Mouse (Mus musculus): ENCODE data around the gene Ankrd40. TPM values are rescaled to one million over a fixed set of nuclear protein-coding genes. Genes with fewer than 3 reads are reported as not detected.

Gene Ankrd40
- polyA plus RNA-seq, 1 experiment from 2014 or later, result 20.6 TPM

- WGBS, result 88% methylated on average over 3 of the region's 3 CpGs
- no peaks in the 10 kb centered on the region for H3K9me3 ChIP-seq (ENCODE audit: control insufficient read depth, low read length)
- peaks cover 7% of the 10 kb centered on the region for H3K36me3 ChIP-seq (ENCODE audit: control insufficient read depth, insufficient read depth, low read length)
- no peak overlapping the region for H3K27ac ChIP-seq (ENCODE audit: low read depth, low read length)
- H3K27me3 ChIP-seq (ENCODE audit: control insufficient read depth, insufficient read depth, low read length), result no peaks in the 10 kb centered on the region
- no peak overlapping the region for H3K4me2 ChIP-seq (replicated peaks; ENCODE audit: low read depth, low read length)
- peaks cover 9% of the 10 kb centered on the region for H3K4me1 ChIP-seq (ENCODE audit: control insufficient read depth, insufficient read depth, low read length)
- H3K9ac ChIP-seq (ENCODE audit: low read depth, low read length), result no peak overlapping the region
- ATAC-seq (ENCODE audit: low FRiP score, low TSS enrichment), result no peak
- H3K4me3 ChIP-seq (ENCODE audit: low read length), result no peak overlapping the region
These were observed 2.4 kb downstream of the Ankrd40 start for GRCm38 (mm10) chr11:94330211-94330610.

GRCm38 (mm10) chr11:94332726-94333125 lies 4.9 kb downstream of the Ankrd40 start:
- H3K4me2 ChIP-seq (replicated peaks; ENCODE audit: low read depth, low read length), result no peak overlapping the region
- no peaks in the 10 kb centered on the region for H3K27me3 ChIP-seq (ENCODE audit: control insufficient read depth, insufficient read depth, low read length)
- H3K9me3 ChIP-seq (ENCODE audit: control insufficient read depth, low read length), result no peaks in the 10 kb centered on the region
- peaks cover 17% of the 10 kb centered on the region for H3K36me3 ChIP-seq (ENCODE audit: control insufficient read depth, insufficient read depth, low read length)
- H3K4me3 ChIP-seq (ENCODE audit: low read length), result no peak overlapping the region
- H3K27ac ChIP-seq (ENCODE audit: low read depth, low read length), result no peak overlapping the region
- no peak overlapping the region for H3K9ac ChIP-seq (ENCODE audit: low read depth, low read length)
- 88% methylated on average over 6 of the region's 6 CpGs for WGBS
- no peak for ATAC-seq (ENCODE audit: low FRiP score, low TSS enrichment)
- peaks cover 3% of the 10 kb centered on the region; the same call in 1 of the 2 replicates for H3K4me1 ChIP-seq (ENCODE audit: control insufficient read depth, insufficient read depth, low read length)

- Histone ChIP-seq H3K9me3 (ENCODE audit: control insufficient read depth, low read length) (no peaks in the 10 kb centered on the region), H3K27me3 (ENCODE audit: control insufficient read depth, insufficient read depth, low read length) (no peaks in the 10 kb centered on the region), H3K4me2 (replicated peaks; ENCODE audit: low read depth, low read length) (no peak overlapping the region), H3K4me3 (ENCODE audit: low read length) (no peak overlapping the region), H3K36me3 (ENCODE audit: control insufficient read depth, insufficient read depth, low read length) (peaks cover 34% of the 10 kb centered on the region), H3K27ac (ENCODE audit: low read depth, low read length) (no peak overlapping the region), H3K4me1 (ENCODE audit: control insufficient read depth, insufficient read depth, low read length) (no peaks in the 10 kb centered on the region; the same call in 1 of the 2 replicates), H3K9ac (ENCODE audit: low read depth, low read length) (no peak overlapping the region)
- ATAC-seq (ENCODE audit: low FRiP score, low TSS enrichment), result no peak
- WGBS, result 96% methylated on average over 8 of the region's 8 CpGs
These were observed 6.7 kb downstream of the Ankrd40 start for GRCm38 (mm10) chr11:94334386-94334968.

- H3K4me1 ChIP-seq (ENCODE audit: control insufficient read depth, insufficient read depth, low read length), result no peaks in the 10 kb centered on the region
These were observed 8.8 kb downstream of the Ankrd40 start for GRCm38 (mm10) chr11:94336551-94336950.

GRCm38 (mm10) chr11:94338347-94338746 lies 10.5 kb downstream of the Ankrd40 start:
- ATAC-seq (ENCODE audit: low FRiP score, low TSS enrichment), result no peak
- no peak overlapping the region for H3K9ac ChIP-seq (ENCODE audit: low read depth, low read length)
- H3K4me2 ChIP-seq (replicated peaks; ENCODE audit: low read depth, low read length), result no peak overlapping the region
- 91% methylated on average over 2 of the region's 2 CpGs for WGBS
- H3K9me3 ChIP-seq (ENCODE audit: control insufficient read depth, low read length), result no peaks in the 10 kb centered on the region
- no peak overlapping the region for H3K27ac ChIP-seq (ENCODE audit: low read depth, low read length)
- no peaks in the 10 kb centered on the region for H3K27me3 ChIP-seq (ENCODE audit: control insufficient read depth, insufficient read depth, low read length)
- no peak overlapping the region for H3K4me3 ChIP-seq (ENCODE audit: low read length)
- H3K36me3 ChIP-seq (ENCODE audit: control insufficient read depth, insufficient read depth, low read length), result peaks cover 40% of the 10 kb centered on the region
- peaks cover 12% of the 10 kb centered on the region for H3K4me1 ChIP-seq (ENCODE audit: control insufficient read depth, insufficient read depth, low read length)

More at GRCm38 (mm10) chr11:94336551-94336950, 8.8 kb downstream of the Ankrd40 start:
- ATAC-seq (ENCODE audit: low FRiP score, low TSS enrichment), result no peak
- H3K9me3 ChIP-seq (ENCODE audit: control insufficient read depth, low read length), result no peaks in the 10 kb centered on the region
- no peak overlapping the region for H3K9ac ChIP-seq (ENCODE audit: low read depth, low read length)
- peaks cover 40% of the 10 kb centered on the region for H3K36me3 ChIP-seq (ENCODE audit: control insufficient read depth, insufficient read depth, low read length)
- no peak overlapping the region for H3K4me3 ChIP-seq (ENCODE audit: low read length)
- H3K27ac ChIP-seq (ENCODE audit: low read depth, low read length), result no peak overlapping the region
- no peak overlapping the region for H3K4me2 ChIP-seq (replicated peaks; ENCODE audit: low read depth, low read length)
- H3K27me3 ChIP-seq (ENCODE audit: control insufficient read depth, insufficient read depth, low read length), result no peaks in the 10 kb centered on the region

GRCm38 (mm10) chr11:94339732-94340585 lies 12.2 kb downstream of the Ankrd40 start:
- Histone ChIP-seq H3K27me3 (ENCODE audit: control insufficient read depth, insufficient read depth, low read length) (no peaks in the 10 kb centered on the region), H3K9ac (ENCODE audit: low read depth, low read length) (no peak overlapping the region), H3K9me3 (ENCODE audit: control insufficient read depth, low read length) (no peaks in the 10 kb centered on the region), H3K4me3 (ENCODE audit: low read length) (no peak overlapping the region), H3K4me1 (ENCODE audit: control insufficient read depth, insufficient read depth, low read length) (peaks cover 20% of the 10 kb centered on the region), H3K36me3 (ENCODE audit: control insufficient read depth, insufficient read depth, low read length) (peaks cover 32% of the 10 kb centered on the region), H3K4me2 (replicated peaks; ENCODE audit: low read depth, low read length) (no peak overlapping the region), H3K27ac (ENCODE audit: low read depth, low read length) (no peak overlapping the region)
- WGBS, result 59% methylated on average over 18 of the region's 18 CpGs
- 0 out of 2 replicates have a peak, but pooled peaks have one; percentile 59 for ATAC-seq (ENCODE audit: low FRiP score, low TSS enrichment)

GRCm38 (mm10) chr11:94340948-94341933 lies 13.4 kb downstream of the Ankrd40 start:
- H3K4me1 ChIP-seq (ENCODE audit: control insufficient read depth, insufficient read depth, low read length), result peaks cover 20% of the 10 kb centered on the region
- no peaks in the 10 kb centered on the region for H3K9me3 ChIP-seq (ENCODE audit: control insufficient read depth, low read length)
- no peak overlapping the region for H3K4me2 ChIP-seq (replicated peaks; ENCODE audit: low read depth, low read length)
- H3K4me3 ChIP-seq (ENCODE audit: low read length), result no peak overlapping the region
- 63% methylated on average over 10 of the region's 10 CpGs for WGBS
- no peak overlapping the region for H3K27ac ChIP-seq (ENCODE audit: low read depth, low read length)
- ATAC-seq (ENCODE audit: low FRiP score, low TSS enrichment), result no peak
- H3K27me3 ChIP-seq (ENCODE audit: control insufficient read depth, insufficient read depth, low read length), result no peaks in the 10 kb centered on the region
- no peak overlapping the region for H3K9ac ChIP-seq (ENCODE audit: low read depth, low read length)
- peaks cover 28% of the 10 kb centered on the region for H3K36me3 ChIP-seq (ENCODE audit: control insufficient read depth, insufficient read depth, low read length)

- H3K9me3 ChIP-seq (ENCODE audit: control insufficient read depth, low read length), result no peaks in the 10 kb centered on the region
- H3K9ac ChIP-seq (ENCODE audit: low read depth, low read length), result no peak overlapping the region
- H3K4me1 ChIP-seq (ENCODE audit: control insufficient read depth, insufficient read depth, low read length), result peaks cover 29% of the 10 kb centered on the region
These were observed 14.5 kb downstream of the Ankrd40 start for GRCm38 (mm10) chr11:94342114-94342905.

More at GRCm38 (mm10) chr11:94342114-94342905, 14.5 kb downstream of the Ankrd40 start:
- Histone ChIP-seq H3K27me3 (ENCODE audit: control insufficient read depth, insufficient read depth, low read length) (no peaks in the 10 kb centered on the region), H3K4me3 (ENCODE audit: low read length) (no peak overlapping the region), H3K27ac (ENCODE audit: low read depth, low read length) (no peak overlapping the region), H3K36me3 (ENCODE audit: control insufficient read depth, insufficient read depth, low read length) (peaks cover 22% of the 10 kb centered on the region), H3K4me2 (replicated peaks; ENCODE audit: low read depth, low read length) (0 out of 2 replicates have a peak overlapping the region, but pooled peaks have one; percentile 2)
- 21% methylated on average over 13 of the region's 13 CpGs for WGBS
- ATAC-seq (ENCODE audit: low FRiP score, low TSS enrichment), result no peak

All from kidney, embryonic 14.5 days (tissue).